Mouse (Mus musculus) neural tube, embryonic 10.5 days (tissue): ENCODE measurements at regions not wholly inside any gene's neighbourhood (a gene's known extent, or its start where the extent isn't known, plus 50 kb on each side); places are given as distances from the start of the nearest gene placed in this dataset.
"Not testable (repeated sequence)": the region's sequence is repeated elsewhere in the genome, so short reads cannot be mapped to it uniquely, and the experiment has no call there.

Experiments used
- DNase-seq: peaks from one replicate; pipeline ENCODE4 v3.0.0-alpha.2; 2017; ENCODE audit warnings: low spot score; ENCODE audit errors: extremely low spot score

- DNase-seq, result no peak
Measured at GRCm38 (mm10) chr7:64032921-64033354, 94.2 kb upstream of the Klf13 start.

- DNase-seq, result no peak
Measured at GRCm38 (mm10) chr7:64030650-64031049, 91.9 kb upstream of the Klf13 start.

- no peak for DNase-seq
Measured at GRCm38 (mm10) chr7:64027100-64027499, 88.4 kb upstream of the Klf13 start.

GRCm38 (mm10) chr7:64025155-64025554, 86.4 kb upstream of the Klf13 start:
- no peak for DNase-seq

GRCm38 (mm10) chr7:64024253-64024652, 85.5 kb upstream of the Klf13 start:
- no peak for DNase-seq

GRCm38 (mm10) chr7:64022711-64023468, 84.2 kb upstream of the Klf13 start:
- DNase-seq, result no peak

GRCm38 (mm10) chr7:64021241-64022108, 82.8 kb upstream of the Klf13 start:
- DNase-seq, result no peak

- no peak for DNase-seq
Measured at GRCm38 (mm10) chr7:64018107-64018506, 79.4 kb upstream of the Klf13 start.

- DNase-seq, result no peak
Measured at GRCm38 (mm10) chr7:64016874-64017273, 78.2 kb upstream of the Klf13 start.

GRCm38 (mm10) chr7:64015136-64015535, 76.4 kb upstream of the Klf13 start:
- DNase-seq, result not testable (repeated sequence)

- no peak for DNase-seq
Measured at GRCm38 (mm10) chr7:64014227-64014626, 75.5 kb upstream of the Klf13 start.

GRCm38 (mm10) chr7:64013023-64013547, 74.4 kb upstream of the Klf13 start:
- DNase-seq, result no peak

- DNase-seq, result no peak
Measured at GRCm38 (mm10) chr7:64012268-64012601, 73.5 kb upstream of the Klf13 start.

GRCm38 (mm10) chr7:64011563-64012267, 73.0 kb upstream of the Klf13 start:
- no peak for DNase-seq

GRCm38 (mm10) chr7:64010640-64011039, 71.9 kb upstream of the Klf13 start:
- DNase-seq, result no peak

- DNase-seq, result no peak
Measured at GRCm38 (mm10) chr7:64007766-64008165, 69.1 kb upstream of the Klf13 start.

GRCm38 (mm10) chr7:64006935-64007334, 68.2 kb upstream of the Klf13 start:
- no peak for DNase-seq

GRCm38 (mm10) chr7:64005765-64006164, 67.0 kb upstream of the Klf13 start:
- no peak for DNase-seq

- no peak for DNase-seq
Measured at GRCm38 (mm10) chr7:64003904-64004303, 65.2 kb upstream of the Klf13 start.

GRCm38 (mm10) chr7:64001611-64002111, 62.9 kb upstream of the Klf13 start:
- DNase-seq, result no peak
